Mouse (Mus musculus) E14TG2a.4 (cell line): ENCODE data around the gene Ankrd26.

Source experiments
- CTCF ChIP-seq: conservative IDR thresholded peaks from 2 replicates; pipeline ENCODE4 v1.5.1; 2014; ENCODE audit warnings: low read length
- POU5F1 ChIP-seq: IDR thresholded peaks from 2 replicates; pipeline ENCODE4 v1.6.1; 2014; ENCODE audit warnings: low read length, borderline replicate concordance

DNA sequence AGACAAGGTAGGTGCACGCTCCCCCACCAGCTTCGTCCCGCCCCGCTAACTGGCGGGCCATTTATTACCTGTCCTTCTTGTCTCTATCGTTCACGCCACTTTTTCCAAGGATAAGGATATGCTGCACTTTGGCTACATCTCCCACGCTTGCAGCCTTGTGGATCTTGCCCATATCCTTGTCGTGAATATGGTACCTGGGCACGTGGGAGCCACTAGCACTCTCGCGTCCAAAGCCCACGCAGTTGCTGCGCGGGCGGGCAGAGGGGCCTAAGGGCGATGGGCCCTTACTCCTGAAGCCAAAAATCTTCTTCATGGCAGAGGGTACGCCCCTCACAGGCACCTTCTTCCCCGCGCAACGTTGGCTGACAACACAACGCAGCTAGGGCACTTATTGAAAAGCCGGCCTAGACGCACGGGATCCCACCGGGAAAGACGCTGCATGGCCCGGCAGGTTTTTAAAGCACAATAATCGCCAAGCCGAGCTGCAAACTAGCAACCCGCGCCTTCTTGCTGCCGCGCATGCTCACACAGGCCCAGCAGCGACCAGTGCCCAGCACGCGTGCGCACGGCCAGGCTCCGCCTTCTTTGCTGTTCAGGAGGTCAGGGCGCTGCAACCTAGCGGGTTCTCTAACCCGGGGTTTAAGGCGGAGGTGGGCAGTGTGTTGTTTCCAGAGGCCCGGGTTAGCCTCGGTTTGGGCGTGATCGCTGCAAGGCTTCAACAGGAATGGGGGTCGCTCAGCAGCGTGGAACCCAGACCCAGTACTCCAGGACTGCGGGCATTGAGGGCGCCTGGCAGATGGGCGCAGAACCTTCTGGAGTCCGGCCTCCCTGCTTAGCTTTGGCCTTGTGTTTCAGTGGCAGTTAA is at the start of gene Ankrd26:
- TF ChIP-seq CTCF (no peak), POU5F1 (no peak)
